Mouse (Mus musculus) midbrain, embryonic 16.5 days (tissue): ENCODE results near the gene Ppt2. TPM values are rescaled to one million over a fixed set of nuclear protein-coding genes. Genes with fewer than 3 reads are reported as not detected.

ENCODE experiments used
- ATAC-seq: fragments of 200-750 bp; cut with Nextera tagmentation; 2 replicates; pipeline ENCODE4 v1.8.0; 2017; ENCODE audit warnings: moderate TSS enrichment
- H3K27ac ChIP-seq: fragments of 300-500 bp; sonication (generic); 2 replicates; pipeline ENCODE4 v1.5.1; 2014; ENCODE audit warnings: mild to moderate bottlenecking, low read length, mixed read lengths
- H3K27me3 ChIP-seq: fragments of 300-500 bp; sonication (generic); 2 replicates; pipeline ENCODE4 v1.6.1; 2014; ENCODE audit warnings: low read depth, low read length, mixed read lengths; ENCODE audit not compliant: control insufficient read depth, insufficient read depth
- H3K36me3 ChIP-seq: fragments of 300-500 bp; sonication (generic); 2 replicates; pipeline ENCODE4 v1.6.1; 2014; ENCODE audit warnings: mild to moderate bottlenecking, low read length, moderate library complexity, mixed read lengths; ENCODE audit not compliant: control insufficient read depth, insufficient read depth
- H3K4me1 ChIP-seq: fragments of 300-500 bp; sonication (generic); 2 replicates; pipeline ENCODE4 v1.6.1; 2014; ENCODE audit warnings: mild to moderate bottlenecking, low read length, mixed read lengths; ENCODE audit not compliant: control insufficient read depth, insufficient read depth
- H3K4me2 ChIP-seq: fragments of 300-500 bp; sonication (generic); 2 replicates; pipeline ENCODE4 v1.6.1; 2014; ENCODE audit warnings: mild to moderate bottlenecking, low read length, mixed read lengths
- H3K4me3 ChIP-seq: fragments of 300-500 bp; sonication (generic); 2 replicates; pipeline ENCODE4 v1.5.1; 2014; ENCODE audit warnings: low read depth, mild to moderate bottlenecking, low read length, moderate library complexity, mixed read lengths
- H3K9ac ChIP-seq: fragments of 300-500 bp; sonication (generic); 2 replicates; pipeline ENCODE4 v1.6.1; 2014; ENCODE audit warnings: low read depth, low read length, mixed read lengths
- H3K9me3 ChIP-seq: fragments of 300-500 bp; sonication (generic); replicated peaks from 2 replicates; pipeline ENCODE4 v1.6.1; 2014; ENCODE audit warnings: mild to moderate bottlenecking, low read length, mixed read lengths; ENCODE audit not compliant: control insufficient read depth, poor library complexity, severe bottlenecking
- WGBS: fragments of 180-500 bp; shearing (Covaris S2); extraction: QIAGEN DNeasy Blood & Tissue Kit; methylation state at CpG from one replicate; pipeline ENCODE4 v1.1.7; 2014; 5-methylcytosine and 5-hydroxymethylcytosine counted together
- polyA plus RNA-seq: library from polyadenylated mRNA; unstranded; fragments of >200 nt; fragmentation: Nextera tagmentation; extraction: Ambion mirVana; gene quantifications from 2 replicates; pipeline ENCODE4 v1.2.1, GENCODE M21; 2015

Ppt2 gene
- polyA plus RNA-seq, 1 experiment from 2014 or later, result 21.0 TPM

DNA sequence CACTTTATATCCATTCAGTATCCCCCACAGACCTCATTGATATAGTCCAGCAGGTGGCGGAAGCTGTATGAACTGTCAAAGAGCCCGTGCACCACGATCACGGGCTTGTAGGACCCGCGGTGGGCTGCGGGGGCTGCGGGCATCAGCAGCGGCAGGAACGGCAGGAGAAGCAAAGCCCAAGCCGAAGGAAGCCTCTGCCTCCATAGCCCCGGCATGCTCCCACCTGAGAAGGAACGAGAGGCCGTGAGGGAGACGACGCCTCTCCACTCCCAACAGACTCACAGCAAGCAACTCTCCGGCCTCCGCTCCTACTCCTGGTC lies 1.6 kb downstream of the Ppt2 start:
- Histone ChIP-seq H3K4me2 (peak overlapping the region; percentile 92), H3K9ac (peak overlapping the region; percentile 78), H3K4me3 (peak overlapping the region; percentile 73), H3K27me3 (no peaks in the 10 kb centered on the region), H3K9me3 (no peaks in the 10 kb centered on the region), H3K36me3 (no peaks in the 10 kb centered on the region), H3K4me1 (peaks cover 43% of the 10 kb centered on the region), H3K27ac (peak overlapping the region; percentile 85)
- peak; percentile 46 for ATAC-seq
- WGBS, result under 1% methylated on average over 17 of the region's 18 CpGs

GRCm38 (mm10) chr17:34626062-34626772 lies 2.1 kb downstream of the Ppt2 start:
- Histone ChIP-seq H3K9ac (peak overlapping the region; percentile 78), H3K27me3 (no peaks in the 10 kb centered on the region), H3K27ac (peak overlapping the region; percentile 85), H3K36me3 (no peaks in the 10 kb centered on the region), H3K9me3 (no peaks in the 10 kb centered on the region), H3K4me3 (peak overlapping the region; percentile 73), H3K4me2 (peak overlapping the region; percentile 92), H3K4me1 (peaks cover 38% of the 10 kb centered on the region)
- ATAC-seq, result no peak; the same call in 1 of the 2 replicates
- WGBS, result 52% methylated on average over 16 of the region's 16 CpGs

DNA sequence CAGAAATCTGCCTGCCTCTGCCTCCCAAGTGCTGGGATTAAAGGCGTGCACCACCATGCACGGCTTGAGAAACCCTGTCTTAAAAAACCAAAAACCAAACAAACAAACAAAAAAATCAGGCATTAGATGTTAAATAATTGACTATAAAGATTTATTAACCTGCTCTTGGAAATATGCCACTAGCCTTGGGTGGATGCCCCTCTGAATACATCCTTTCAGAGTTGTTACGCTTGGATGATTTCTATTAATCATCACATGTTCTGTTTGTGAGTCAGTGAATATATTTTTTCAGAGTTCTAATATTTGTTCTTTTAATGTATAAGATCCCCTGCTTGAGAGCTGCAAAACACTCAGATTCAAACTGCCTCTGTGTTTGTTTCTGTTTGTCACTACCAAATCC lies 3.3 kb downstream of the Ppt2 start:
- H3K4me3 ChIP-seq, result no peak overlapping the region
- H3K4me2 ChIP-seq, result no peak overlapping the region
- no peaks in the 10 kb centered on the region for H3K9me3 ChIP-seq
- H3K4me1 ChIP-seq, result peaks cover 26% of the 10 kb centered on the region
- H3K27me3 ChIP-seq, result no peaks in the 10 kb centered on the region
- WGBS, result 96% methylated on average over 3 of the region's 3 CpGs
- H3K36me3 ChIP-seq, result peaks cover 3% of the 10 kb centered on the region; the same call in 1 of the 2 replicates
- no peak overlapping the region for H3K27ac ChIP-seq
- H3K9ac ChIP-seq, result no peak overlapping the region
- no peak for ATAC-seq

DNA sequence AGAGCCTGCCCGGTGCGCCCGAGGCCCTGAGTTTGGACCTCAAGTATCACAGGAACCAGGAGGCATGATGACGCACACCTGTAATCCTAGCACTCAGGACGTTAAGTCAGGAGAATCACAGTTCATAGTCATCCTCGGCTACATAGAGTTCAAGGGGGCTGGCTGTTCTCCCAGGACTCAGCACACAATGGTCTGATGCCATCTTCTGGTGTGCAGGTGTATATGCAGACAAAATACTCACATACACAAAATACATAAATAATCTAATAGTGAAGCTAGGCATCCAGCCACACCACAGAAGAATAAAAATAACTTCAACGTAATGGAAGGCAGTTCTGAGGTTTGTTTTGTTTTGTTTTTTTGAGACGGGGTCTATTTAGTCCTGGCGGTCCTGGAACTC lies 5.1 kb downstream of the Ppt2 start:
- H3K4me1 ChIP-seq, result peaks cover 12% of the 10 kb centered on the region
- no peak overlapping the region for H3K4me3 ChIP-seq
- H3K27me3 ChIP-seq, result no peaks in the 10 kb centered on the region
- H3K9ac ChIP-seq, result no peak overlapping the region
- 88% methylated on average over 9 of the region's 9 CpGs for WGBS
- H3K36me3 ChIP-seq, result peaks cover 8% of the 10 kb centered on the region; the same call in 1 of the 2 replicates
- H3K27ac ChIP-seq, result no peak overlapping the region
- no peak for ATAC-seq
- no peak overlapping the region for H3K4me2 ChIP-seq
- no peaks in the 10 kb centered on the region for H3K9me3 ChIP-seq

- no peaks in the 10 kb centered on the region for H3K27me3 ChIP-seq
- no peak overlapping the region for H3K9ac ChIP-seq
- no peak overlapping the region for H3K27ac ChIP-seq
- H3K4me1 ChIP-seq, result peaks cover 4% of the 10 kb centered on the region
- no peak for ATAC-seq
- no peaks in the 10 kb centered on the region for H3K9me3 ChIP-seq
- H3K4me2 ChIP-seq, result no peak overlapping the region
- WGBS, result 92% methylated on average over 8 of the region's 8 CpGs
- H3K36me3 ChIP-seq, result peaks cover 9% of the 10 kb centered on the region; the same call in 1 of the 2 replicates
- H3K4me3 ChIP-seq, result no peak overlapping the region
These were observed 7.3 kb downstream of the Ppt2 start for GRCm38 (mm10) chr17:34621006-34621405.

GRCm38 (mm10) chr17:34618999-34619398 lies 9.3 kb downstream of the Ppt2 start:
- no peaks in the 10 kb centered on the region for H3K4me1 ChIP-seq
- H3K9ac ChIP-seq, result no peak overlapping the region
- no peak overlapping the region for H3K4me2 ChIP-seq
- H3K4me3 ChIP-seq, result no peak overlapping the region
- no peaks in the 10 kb centered on the region for H3K27me3 ChIP-seq
- no peak overlapping the region for H3K27ac ChIP-seq
- WGBS, result 16% methylated on average over 6 of the region's 6 CpGs
- ATAC-seq, result no peak
- H3K36me3 ChIP-seq, result peaks cover 9% of the 10 kb centered on the region
- no peaks in the 10 kb centered on the region for H3K9me3 ChIP-seq

DNA sequence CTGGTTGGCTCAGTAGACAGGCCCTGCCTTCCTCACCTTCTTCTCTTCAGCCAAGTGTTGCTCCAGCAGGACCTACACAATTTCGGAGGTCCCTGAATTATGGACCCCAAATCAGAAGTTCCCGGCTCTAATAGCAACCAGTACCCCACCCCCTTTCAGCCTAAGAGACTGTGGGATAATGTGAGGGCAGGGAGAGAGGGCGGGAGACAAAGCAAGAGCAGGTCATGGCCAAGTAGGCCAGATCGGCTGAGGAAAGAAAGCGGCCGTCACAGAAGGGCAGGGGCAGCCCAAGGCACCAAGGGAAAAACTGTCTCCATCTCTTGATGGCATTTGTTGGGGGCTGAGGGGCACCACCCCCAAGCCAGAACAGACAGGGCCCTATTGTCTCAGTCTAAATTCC lies 12.4 kb downstream of the Ppt2 start, which contains the start of gene Egfl8:
Gene Egfl8 (minus strand): TSS at position 101 of the 400 bp plus-strand sequence.
- no peak within 1 kb of the TSS for H3K9ac ChIP-seq
- WGBS, result 58% methylated on average over 6 of the region's 6 CpGs

DNA sequence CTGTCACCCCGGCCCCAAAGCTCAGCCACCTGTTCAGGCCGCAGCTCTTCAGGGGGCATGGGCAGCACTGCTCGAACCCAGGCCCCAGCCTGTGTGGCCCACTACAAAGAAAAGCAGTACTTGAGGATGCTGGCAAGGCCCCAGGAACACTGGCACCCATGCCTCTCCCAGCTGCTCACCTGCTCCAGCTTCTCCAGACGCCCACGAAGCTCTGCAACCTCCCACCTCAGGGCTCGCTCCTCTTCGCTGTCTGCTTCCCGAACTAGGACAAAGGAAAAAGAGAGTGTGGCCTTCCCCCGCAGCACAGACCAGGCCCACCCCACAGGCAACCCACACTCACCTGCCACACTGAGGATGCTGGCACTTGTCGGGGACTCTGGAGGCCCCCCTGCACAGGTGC lies 14.5 kb downstream of the Ppt2 start:
- no peaks in the 10 kb centered on the region for H3K9me3 ChIP-seq
- H3K27ac ChIP-seq, result no peak overlapping the region
- no peak for ATAC-seq
- no peak overlapping the region for H3K4me2 ChIP-seq
- H3K4me1 ChIP-seq, result peaks cover 4% of the 10 kb centered on the region; the same call in 1 of the 2 replicates
- no peak overlapping the region for H3K4me3 ChIP-seq
- peaks cover 23% of the 10 kb centered on the region for H3K36me3 ChIP-seq
- H3K27me3 ChIP-seq, result no peaks in the 10 kb centered on the region
- no peak overlapping the region for H3K9ac ChIP-seq
- 88% methylated on average over 10 of the region's 10 CpGs for WGBS

More for the DNA sequence above, 12.4 kb downstream of the Ppt2 start, which contains the start of gene Egfl8:
- peaks cover 26% of the 10 kb centered on the region for H3K36me3 ChIP-seq
- ATAC-seq, result no peak
- H3K4me3 ChIP-seq, result no peak within 1 kb of the TSS
- H3K4me1 ChIP-seq, result no peaks in the 10 kb centered on the region
- H3K27me3 ChIP-seq, result no peaks in the 10 kb centered on the region
- H3K9me3 ChIP-seq, result no peaks in the 10 kb centered on the region
- H3K27ac ChIP-seq, result no peak within 1 kb of the TSS
- H3K4me2 ChIP-seq, result no peak within 1 kb of the TSS

DNA sequence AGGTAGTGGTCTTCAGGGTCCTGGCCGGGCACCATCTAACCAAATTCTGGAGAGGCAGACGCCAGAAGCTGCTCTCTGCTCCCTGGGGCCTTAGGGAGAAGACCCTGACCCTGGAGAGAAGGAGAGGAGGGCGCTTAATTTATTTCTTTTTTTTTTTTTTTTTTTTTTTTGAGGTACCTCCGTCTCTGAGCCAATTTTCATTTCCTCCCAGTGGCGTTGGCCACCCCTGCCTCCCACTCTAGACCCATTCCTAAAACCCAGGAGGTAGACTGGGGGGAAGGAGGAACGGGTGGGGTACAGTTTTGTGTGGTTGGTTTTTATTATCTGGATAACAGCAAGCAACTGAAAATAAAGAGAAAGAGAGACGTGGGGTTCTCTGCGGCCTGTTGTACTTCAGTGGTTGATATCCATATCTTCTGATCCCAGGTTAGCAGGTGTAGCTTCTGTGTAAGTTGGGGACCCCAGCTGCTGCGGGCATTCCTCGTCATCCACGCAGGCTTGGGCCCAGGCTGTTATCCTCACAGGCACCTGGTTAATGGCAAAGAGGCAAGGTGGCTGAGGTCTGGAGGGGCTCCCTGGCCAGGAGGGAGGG lies 15.2 kb downstream of the Ppt2 start:
- H3K36me3 ChIP-seq, result peaks cover 23% of the 10 kb centered on the region
- no peak overlapping the region for H3K4me2 ChIP-seq
- H3K27ac ChIP-seq, result no peak overlapping the region
- H3K4me3 ChIP-seq, result no peak overlapping the region
- H3K27me3 ChIP-seq, result no peaks in the 10 kb centered on the region
- peaks cover 10% of the 10 kb centered on the region for H3K4me1 ChIP-seq
- ATAC-seq, result no peak
- no peaks in the 10 kb centered on the region for H3K9me3 ChIP-seq
- WGBS, result 86% methylated on average over 11 of the region's 11 CpGs
- H3K9ac ChIP-seq, result no peak overlapping the region
